Mouse (Mus musculus) frontal cortex, adult (tissue): ENCODE measurements around the gene Rhobtb1.

ENCODE experiments used
- ATAC-seq: cut with Nextera tagmentation; 2 replicates; pipeline ENCODE4 v1.9.2; 2017; ENCODE audit warnings: mild to moderate bottlenecking, moderate library complexity, mixed read lengths; ENCODE audit not compliant: low TSS enrichment

The Rhobtb1 gene

DNA sequence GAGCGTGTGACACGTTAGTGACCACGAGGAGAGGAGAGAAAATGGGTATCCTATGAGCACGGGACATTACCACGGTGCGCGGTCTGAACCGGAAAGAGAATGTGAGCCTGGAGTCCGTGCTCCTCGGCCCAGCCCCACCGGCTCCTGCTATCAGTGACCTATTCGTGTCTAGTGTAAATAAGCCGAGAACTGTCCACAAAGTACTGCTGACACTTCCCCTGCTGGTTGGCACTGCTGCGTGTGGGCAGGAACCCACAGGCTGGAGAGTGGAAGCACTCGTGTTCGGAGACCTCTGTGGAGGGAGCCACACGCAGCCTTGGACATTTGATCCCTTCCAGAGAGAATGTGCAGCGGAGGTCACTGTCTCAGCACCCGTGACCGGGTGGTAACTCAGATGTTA lies at the start of gene Rhobtb1:
TSS of gene Rhobtb1 (plus strand) at position 390 of the 400 bp plus-strand sequence.
- ATAC-seq: no peak

DNA sequence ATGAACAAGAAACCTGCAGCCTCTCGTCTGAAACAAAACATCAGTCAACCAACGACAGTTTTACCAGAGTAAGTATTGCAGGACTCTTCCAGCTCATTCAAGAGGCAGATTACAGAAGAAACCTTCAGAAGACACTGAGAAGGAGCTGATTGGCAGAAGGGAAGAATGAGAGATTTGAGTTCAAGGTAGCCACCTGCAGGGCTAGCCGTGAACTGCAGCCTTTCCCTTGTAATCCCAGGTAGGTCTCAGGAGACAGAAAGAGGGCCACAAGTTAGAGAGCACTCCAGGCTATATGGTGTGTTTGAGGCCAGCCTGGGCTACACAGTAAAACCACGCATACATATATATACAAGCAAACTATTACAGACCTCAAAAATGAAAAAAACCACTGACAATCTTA lies 49.2 kb upstream of the Rhobtb1 start:
- ATAC-seq: peak; percentile 55; the same call in 1 of the 2 replicates

DNA sequence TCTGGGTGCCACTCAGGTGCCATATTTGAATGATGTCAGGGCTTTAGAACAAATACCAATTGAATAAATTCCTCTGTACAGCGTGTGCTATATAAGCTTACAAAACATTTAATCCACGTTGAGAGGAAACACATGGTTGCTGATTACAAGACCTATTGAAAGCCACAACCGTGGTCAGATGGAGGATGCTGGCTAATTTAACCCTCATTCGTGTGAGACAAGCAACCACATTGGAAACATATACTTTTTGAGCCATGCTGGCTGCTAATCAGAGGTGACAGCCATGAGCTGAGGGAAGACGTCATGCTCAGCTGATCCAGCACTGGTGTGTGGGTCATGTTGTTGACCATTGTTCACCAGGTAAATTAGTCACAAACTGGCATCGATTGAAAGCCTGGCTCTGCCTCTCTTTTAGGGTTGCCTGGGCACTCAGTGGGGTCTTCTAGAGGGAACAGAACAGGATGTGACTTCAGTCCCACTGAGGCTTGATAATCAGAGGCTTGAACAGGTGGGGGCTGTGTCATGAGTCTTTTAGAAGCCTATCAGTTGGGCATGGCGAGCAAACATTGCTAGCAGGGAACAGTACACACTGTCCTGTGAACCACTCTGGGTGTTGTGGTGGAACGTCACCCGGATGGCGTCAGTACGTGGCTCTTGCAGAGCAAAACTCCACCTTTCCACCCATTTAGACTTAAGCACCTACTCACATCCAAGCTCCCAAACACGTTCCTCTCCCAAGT lies 46.9 kb upstream of the Rhobtb1 start:
- ATAC-seq: no peak

DNA sequence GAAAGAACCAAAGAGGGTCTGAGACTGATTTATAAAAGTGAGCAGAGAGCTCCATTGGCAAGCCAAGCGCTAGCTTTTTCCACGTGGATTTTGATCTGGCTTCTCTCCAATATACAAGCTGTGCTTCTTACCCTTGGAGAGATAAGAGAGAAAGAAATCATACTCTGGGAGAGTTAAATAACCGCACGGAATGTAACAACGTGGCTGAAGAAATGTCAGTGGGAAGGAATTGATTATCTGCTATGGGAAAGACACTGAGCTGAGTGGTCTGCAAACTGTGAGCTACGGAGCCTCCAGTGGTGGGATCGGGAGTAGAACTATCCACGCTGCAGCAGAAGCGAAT lies 46.4 kb upstream of the Rhobtb1 start:
- no peak for ATAC-seq

DNA sequence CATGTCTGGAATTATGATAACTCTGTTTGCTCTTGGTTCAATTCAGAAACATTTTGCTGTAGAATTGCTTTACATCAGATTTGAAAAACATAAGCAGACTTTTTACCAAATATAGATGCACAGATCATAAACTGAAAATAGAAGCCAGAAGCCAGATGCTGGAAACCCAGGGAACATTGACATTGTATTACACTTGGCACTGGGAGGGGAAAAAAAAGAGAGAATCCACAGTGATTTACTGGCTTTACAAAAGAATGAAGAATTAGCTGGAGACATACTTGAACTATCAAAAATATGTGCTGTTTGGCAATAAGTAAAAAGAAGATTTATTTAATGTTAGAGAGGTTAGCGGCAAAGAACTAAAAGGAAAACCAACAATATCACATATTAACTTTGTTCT lies 44.4 kb upstream of the Rhobtb1 start:
- no peak for ATAC-seq

DNA sequence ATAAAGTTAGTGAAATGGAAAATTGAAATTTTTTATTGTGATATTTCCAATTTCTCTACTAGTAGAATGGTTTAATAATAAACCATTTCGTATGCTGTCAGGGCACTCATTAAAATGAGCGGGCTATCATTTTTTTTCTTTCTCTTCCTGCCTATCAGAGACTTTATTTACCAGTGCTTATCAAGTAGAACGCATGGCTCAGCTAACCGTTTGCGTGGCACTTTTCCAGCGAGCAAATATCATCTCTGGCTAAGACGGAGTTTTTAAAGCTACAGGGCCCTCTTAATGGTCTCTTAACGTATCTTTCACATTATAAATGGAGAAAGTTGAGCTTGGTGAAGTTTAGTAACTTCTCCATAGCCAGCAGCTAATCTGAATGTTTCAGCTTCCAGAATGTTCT lies 44.0 kb upstream of the Rhobtb1 start:
- no peak for ATAC-seq

DNA sequence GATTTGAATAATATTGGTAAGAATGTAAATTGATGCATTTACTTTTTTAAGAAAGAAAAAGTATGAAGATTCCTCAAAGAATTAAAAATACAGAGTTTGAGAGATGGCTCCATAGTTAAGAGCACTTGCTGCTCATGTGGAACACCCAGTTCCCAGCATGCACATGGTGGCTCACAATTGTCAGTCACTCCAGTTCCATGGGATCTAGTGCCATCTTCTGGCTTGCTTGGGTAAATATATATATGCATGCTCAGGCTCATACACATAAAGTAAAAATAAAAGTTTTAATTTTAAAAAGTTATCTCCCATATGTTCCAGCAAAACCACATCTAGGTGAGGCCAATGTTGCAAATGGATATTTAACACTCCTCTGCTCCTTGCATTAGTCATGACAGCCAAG lies 36.9 kb upstream of the Rhobtb1 start:
- no peak for ATAC-seq

DNA sequence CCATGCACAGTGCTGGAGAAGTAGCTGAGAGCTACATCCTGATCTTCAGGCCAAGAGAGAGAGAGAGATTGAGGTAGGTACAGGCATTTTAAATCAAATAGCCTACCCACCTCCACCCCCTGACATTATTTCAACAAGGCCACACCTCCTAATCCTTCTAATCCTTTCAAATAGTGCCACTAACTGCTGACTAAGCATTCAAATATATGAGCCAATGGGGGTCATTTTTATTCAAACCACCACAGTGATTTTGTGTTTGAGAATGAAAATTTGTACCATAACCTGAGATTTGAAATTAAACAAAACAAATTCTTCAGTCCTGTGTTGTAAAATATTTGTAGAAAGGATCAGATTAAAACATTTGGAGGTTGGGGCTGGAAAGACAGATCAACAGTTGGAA lies 33.2 kb upstream of the Rhobtb1 start:
- ATAC-seq: no peak

DNA sequence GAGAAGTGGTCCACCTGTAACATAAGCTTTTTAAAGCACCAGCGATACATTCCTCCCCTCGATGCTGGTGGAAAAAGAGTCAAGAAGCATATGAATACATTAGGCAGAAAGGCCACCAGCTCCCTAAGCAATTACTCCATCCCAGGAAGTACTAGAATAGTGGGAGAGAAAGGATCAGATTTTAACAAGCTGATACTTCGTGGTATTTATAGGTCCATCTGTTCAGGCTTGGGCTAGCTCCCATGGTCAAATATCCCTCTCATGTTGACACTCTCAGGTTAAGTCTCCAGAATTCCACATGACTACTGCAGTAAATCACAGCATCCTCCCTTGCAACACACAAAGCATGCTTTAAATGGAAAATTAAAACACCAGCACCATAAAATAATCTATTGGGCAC lies 32.3 kb upstream of the Rhobtb1 start:
- ATAC-seq: no peak

DNA sequence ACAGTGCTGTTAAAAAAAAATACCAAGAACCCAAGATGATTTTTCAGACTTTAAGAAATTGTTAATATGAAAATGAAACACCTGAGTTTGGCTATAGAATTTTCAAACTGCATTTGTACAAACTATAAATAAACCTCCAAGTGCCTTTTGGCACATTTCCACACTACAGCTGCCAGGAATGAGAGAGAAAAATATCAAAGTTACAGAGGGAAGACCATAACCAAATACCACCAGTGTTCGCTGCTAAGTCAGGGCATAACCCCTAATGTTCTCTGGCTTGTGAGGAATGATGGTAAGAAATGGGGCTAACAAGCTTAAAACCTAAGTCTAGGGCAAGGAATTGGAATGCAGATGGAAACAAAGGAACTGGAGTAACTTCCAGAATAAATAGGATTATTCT lies 31.8 kb upstream of the Rhobtb1 start:
- ATAC-seq: no peak

DNA sequence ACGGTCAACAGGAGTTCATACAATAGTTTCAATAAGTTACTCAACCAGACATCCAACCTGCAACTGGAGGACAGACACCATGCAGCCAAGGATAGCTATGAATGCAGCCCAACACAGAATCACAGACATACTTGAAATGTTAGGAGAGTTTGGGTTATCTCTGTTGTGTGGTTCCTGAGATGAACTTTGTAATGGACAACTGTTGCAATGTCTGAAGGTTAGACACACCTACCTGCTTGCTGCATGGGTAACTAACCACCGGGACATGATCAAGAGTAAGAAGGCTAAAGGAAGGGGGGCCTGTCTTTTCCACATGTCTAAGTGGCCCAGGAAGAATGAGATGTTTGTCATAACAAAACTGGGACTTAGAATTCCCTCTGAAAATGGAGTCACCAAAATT lies 24.7 kb upstream of the Rhobtb1 start:
- ATAC-seq: no peak

DNA sequence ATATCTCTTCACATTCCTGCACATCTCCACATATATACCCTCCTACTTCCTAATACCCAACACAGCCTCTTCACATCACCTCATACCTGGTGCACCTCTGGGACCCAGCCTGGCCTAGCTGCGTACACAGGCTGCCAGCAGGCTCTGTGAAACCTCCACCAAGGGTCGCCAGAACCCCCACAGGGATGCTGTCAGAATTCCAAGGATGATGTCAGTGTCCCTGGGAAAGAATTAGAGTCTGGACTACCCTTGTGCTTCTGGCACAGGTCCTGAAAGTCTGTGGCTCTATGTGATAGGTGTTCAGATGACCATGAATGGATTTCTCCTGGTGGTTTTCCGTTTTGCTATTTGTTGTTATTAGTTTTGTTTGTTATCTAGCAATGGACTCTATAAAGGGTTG lies 22.7 kb upstream of the Rhobtb1 start:
- no peak for ATAC-seq

DNA sequence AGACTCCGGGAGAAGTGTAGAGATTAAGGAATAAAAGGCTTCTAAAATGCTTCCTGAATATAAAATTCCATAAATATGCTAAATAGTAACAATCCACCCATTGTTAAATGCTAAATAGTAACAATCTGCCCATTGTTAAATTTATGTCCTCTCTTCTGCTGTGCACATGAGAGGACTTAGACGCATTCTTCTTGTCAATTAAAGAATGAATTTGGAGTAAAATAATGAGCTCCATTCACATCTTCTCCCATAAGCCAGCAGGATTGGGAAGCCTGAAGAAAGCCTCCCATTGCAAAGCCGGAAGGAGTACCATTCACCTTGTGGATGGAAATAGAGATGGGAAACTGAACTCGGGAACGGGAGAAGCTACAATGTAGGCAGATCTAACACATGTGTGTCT lies 20.6 kb upstream of the Rhobtb1 start:
- ATAC-seq: no peak

DNA sequence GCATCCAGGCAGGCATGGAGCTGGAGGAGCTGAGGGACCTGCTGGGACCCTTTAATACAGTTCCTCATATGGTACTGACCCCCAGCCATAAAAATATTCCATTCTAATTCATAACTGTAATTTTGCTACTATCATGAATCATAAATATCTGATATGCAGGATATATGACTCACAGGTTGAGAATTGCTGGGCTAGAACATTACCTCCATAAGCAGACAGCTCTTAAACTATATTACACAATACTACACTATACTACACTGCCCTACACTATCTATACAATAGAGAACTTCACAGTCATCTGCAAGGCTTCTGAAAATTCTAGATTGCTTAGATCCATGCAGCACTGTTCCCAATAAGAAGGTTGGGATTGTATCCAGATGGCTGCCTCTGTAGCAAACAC lies 16.9 kb upstream of the Rhobtb1 start:
- ATAC-seq: no peak

DNA sequence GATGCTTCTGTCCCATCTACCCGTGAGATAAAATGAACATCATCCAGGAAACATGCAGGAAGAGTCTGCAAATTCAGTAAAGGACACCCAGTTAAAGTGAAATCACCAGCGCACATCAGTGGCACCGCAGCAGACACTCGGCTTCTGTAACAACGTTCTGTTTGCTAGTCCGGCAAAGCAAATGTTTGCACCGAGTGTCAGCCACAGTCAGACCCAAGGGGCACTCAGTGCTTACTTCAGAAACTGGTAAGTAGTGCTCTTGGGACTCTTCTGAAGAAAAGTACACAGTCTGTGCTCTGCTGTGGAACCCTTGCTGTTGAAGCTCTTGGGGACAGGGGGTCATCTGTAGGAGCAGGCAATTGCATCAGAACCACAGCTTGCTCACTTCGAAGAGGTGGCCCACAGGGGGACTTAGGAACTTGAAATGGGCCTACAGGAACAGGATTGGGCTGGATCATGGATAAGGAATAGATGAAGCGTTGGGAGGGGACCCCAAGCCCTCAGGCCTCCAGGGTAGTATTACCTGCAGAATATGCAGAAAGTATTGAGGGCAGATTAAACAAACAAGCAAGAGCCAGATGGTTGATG lies 14.9 kb upstream of the Rhobtb1 start:
- no peak for ATAC-seq

DNA sequence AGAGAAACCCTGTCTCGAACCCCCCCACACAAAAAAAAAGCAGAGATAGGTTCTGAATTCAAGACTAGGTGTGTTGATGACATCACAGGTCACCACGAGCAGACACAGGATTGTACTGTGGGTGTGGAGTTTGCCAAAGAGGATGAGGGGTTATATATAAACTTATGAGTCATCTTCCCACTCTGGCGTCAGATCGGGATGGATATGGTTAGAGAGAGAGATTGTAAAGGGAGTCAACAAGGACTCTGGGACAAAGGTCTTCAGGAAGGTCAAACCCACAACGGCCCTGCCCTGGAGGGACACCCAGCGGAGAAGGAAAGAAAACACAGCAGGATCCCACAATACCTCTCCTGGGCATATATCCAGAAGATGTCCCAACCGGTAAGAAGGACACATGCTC lies 2.0 kb upstream of the Rhobtb1 start:
- no peak for ATAC-seq

DNA sequence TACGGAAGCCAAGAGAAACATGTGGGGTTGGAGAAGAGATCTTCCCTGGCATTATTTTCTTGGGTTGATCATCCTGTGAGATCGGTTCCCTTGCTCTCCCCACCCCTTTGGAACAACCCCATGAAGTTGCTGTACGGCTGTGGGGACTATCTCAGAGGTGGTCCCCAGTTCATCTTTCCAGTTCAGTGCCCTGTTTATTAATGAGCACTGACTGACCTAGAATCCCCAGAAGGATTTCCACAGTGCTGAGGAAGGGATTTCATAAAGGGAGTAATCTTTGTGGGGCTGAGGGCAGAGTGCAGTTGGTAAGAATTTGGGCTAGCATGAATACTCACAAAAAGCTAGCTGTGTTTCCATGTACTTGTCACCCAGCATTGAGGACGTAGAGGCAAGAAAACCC lies 1.7 kb downstream of the Rhobtb1 start:
- no peak for ATAC-seq

DNA sequence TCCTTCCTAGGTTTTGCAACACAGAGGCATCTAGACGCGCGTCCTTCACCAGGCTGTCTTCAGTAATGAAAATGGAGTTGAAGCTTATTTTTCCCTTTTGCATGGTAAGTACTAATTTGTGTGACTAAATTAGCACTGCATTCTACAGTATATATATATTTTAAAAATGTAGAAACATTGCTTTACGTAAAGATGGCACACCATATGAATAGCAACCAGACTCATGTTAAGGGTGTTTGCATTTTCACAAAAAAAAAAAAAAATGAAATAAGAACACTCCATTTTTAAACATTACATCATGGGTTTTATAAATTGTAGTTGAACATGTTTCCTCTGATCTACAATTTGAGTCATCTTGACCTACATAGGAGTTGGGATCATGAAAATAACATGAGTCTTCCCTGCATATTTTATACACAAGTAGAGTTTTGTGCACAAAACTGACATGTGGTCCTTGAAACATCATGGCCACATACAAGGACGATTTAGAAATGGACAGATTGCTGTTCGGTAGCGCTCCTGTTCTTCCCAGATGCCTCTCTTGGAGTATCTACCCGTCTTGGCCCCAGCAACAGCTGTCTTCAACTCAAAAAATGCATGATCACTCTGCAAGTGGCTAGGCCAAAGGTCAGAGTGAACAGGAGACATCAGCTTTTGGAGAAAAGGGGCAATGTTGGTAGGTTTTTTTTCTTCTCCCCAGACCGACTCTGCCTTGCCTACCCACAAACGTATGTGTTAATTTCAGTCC lies 4.4 kb downstream of the Rhobtb1 start:
- ATAC-seq: peak; percentile 66

DNA sequence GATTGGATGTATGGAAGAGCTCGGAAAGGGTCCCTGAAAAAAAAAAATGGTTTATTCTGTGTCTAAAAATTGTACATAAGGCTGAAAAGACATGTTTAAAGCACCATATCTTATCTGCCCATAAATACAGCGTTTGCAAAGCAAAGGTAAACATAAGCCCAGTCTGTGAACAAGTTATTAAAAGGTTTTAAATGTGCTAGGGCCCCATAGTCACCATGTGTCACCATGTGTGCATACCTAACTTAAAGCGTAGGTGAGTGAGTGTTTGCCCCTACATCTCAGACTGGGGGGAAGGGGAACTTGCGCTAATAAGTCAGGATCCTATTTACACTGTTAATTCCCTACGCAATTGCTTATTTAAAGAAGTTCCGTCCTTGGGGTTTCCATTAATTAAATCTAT lies 5.2 kb downstream of the Rhobtb1 start:
- ATAC-seq: no peak

DNA sequence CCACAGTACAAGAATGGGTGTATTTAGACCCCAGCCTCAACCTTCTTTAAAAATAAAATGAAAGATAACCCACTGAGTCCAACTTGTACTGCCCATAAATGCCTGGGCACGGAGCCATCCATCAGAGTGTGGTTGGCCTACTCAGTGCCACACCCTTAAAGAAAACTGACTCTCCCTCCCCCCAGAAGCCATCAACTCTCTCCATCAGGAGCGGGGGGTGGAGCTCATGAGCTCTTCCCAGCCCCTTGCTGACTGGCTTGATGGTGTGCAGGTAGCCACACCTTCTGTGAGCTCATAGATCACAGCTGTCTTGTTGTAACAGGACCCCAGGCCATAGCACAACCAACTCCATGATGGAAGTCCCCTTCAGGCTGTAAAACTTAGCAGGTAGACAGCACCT lies 6.2 kb downstream of the Rhobtb1 start:
- ATAC-seq: no peak

DNA sequence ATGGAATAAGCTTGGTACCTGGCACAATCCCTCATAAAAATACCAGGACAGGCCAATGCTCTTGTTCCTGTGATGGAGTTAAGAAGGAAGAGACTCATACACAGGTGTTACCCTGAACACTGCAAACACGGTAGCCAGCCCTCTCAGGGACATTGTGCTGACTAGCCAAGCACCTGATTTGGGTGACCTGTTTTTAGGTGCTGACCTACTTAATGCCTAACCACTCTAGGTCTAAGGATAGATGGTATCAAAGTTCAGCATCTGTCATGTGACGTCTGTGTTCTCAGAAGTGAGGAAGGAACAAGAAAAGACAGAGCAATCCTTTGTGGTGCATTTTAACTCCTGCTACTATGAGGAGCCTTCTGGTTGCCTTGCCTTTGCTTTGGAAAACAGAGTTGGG lies 9.6 kb downstream of the Rhobtb1 start:
- no peak for ATAC-seq

DNA sequence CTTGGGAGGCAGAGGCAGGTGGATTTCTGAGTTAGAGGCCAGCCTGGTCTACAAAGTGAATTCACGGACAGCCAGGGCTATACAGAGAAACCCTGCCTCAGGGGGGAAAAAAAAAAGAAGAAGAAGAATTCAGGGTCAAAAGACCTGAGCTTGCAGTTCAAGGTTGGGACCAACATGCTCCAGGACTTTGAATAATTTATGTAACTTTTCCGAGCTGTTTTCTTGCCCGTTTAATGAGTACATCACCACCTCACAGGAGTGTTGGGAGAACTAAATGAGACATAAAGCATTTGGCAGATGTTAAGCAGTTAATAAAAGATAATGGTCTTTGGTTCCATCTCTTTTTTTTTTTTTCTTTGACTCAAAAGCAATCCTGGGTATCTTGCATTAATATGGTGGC lies 10.3 kb downstream of the Rhobtb1 start:
- no peak for ATAC-seq

DNA sequence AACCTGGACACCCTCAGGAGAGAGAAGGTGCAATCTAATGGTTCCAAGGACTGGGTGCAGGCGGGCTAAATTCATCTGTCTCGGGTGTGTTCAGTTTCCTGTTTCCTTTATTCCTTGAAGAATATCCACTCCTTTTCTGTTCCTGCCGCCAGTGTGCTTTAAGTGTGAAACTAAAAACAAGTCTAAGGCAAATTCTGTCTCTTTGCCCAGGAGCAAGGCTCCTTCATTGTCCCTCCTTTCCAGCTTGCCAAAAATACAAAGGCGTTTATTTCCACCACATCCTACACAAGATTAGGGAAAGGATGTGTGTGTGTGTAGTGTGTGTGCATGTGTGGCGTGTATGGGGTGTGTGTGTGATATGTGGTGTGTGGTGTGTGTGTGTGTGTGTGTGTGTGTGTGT lies 11.3 kb downstream of the Rhobtb1 start:
- peak; percentile 72 for ATAC-seq
